In the genomic region with DNA sequence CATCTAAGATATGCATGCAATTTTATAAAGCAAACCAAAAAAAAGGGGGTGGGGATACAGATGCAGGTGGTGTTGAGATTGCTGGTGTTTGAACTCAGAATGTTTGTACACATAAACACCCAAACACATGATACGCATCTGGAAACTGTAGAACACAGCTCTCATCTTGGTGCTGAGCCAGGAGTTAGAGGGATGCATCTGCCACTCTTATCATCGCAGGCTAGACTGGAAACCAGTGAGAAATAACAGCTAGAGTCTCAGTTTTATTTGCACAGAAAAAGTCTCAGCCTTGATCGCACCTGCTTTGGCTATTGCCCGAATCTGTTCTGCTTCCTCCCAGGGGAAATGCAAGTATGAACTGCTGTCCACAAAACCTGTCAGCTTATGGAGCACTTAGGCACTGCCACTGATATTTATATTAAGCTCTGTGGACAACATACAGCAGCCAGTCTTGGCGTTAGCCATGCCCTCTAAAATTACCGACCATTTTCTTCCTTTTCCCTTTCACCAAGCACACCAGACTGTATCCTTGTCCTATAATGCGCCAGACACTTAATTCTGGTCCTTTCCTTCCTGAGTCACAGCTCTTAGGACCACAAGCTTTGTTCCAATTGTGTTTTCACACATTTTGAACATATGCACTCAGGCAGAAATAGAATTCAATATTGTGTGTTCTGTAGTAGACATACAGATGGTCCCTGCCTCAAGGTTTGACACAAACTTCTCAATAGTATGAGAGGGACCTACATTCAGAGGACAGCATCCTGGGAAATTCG, we compare ENCODE assay signal across 19 mouse cellular contexts.
A peak's percentile ranks its signal among the peaks of the same experiment; 100 is the strongest.
DNase-seq lines count a peak whose midpoint lies in the region; ATAC-seq lines count a peak whose summit lies in the region.
"Had no signal": no experiment of that assay in that cellular context is flagged by ENCODE, and none has a peak within 500 bp of the region (broad histone marks: within the 10 kb centered on the region; RNA-seq: fewer than 3 reads in every experiment).

No protein-coding gene starts in this region.

- no peaks in the 10 kb centered on the region for H3K27me3 ChIP-seq in heart, embryonic 16.5 days (ENCODE audit: control insufficient read depth, insufficient read depth, low read length)
- no peaks in the 10 kb centered on the region for H3K27me3 ChIP-seq in heart, embryonic 10.5 days (ENCODE audit: insufficient read depth, poor library complexity, severe bottlenecking)
- no peaks in the 10 kb centered on the region for H3K27me3 ChIP-seq in lung, embryonic 16.5 days (ENCODE audit: control insufficient read depth, insufficient read depth, low read depth, low read length)
- H3K27me3 ChIP-seq: embryonic facial prominence, embryonic 15.5 days; hindbrain, embryonic 12.5 days; intestine, embryonic 15.5 days; limb, embryonic 13.5 days; liver, embryonic 15.5 days had no signal

- no peaks in the 10 kb centered on the region for H3K9me3 ChIP-seq in heart, embryonic 16.5 days (replicated peaks; ENCODE audit: control insufficient read depth, low read length)
- no peaks in the 10 kb centered on the region for H3K9me3 ChIP-seq in heart, embryonic 10.5 days
- H3K9me3 ChIP-seq in lung, embryonic 16.5 days (ENCODE audit: control insufficient read depth, low read length), result no peaks in the 10 kb centered on the region
- H3K9me3 ChIP-seq: embryonic facial prominence, embryonic 15.5 days; G1E; hindbrain, embryonic 12.5 days; intestine, embryonic 15.5 days; limb, embryonic 13.5 days; liver, embryonic 15.5 days had no signal

- no peaks in the 10 kb centered on the region for H3K36me3 ChIP-seq in heart, embryonic 16.5 days (ENCODE audit: control insufficient read depth, insufficient read depth)
- no peaks in the 10 kb centered on the region; the same call in 1 of the 2 replicates for H3K36me3 ChIP-seq in heart, embryonic 10.5 days
- no peaks in the 10 kb centered on the region for H3K36me3 ChIP-seq in lung, embryonic 16.5 days (ENCODE audit: control insufficient read depth, insufficient read depth, low read length)
- H3K36me3 ChIP-seq: embryonic facial prominence, embryonic 15.5 days; hindbrain, embryonic 12.5 days; intestine, embryonic 15.5 days; limb, embryonic 13.5 days had no signal

- DNase-seq in cerebellum, postnatal 10 days, result peak; percentile 66 to 72
- DNase-seq in heart, embryonic 10.5 days (ENCODE audit: low spot score), result no peak
- no peak for DNase-seq in lung, postnatal 10 days
- DNase-seq in urinary bladder, postnatal 36 days (ENCODE audit: low spot score in 2 of 2), result no peak
- DNase-seq: adrenal gland, postnatal 25 days; heart, postnatal 10 days; kidney, adult 9 months; kidney, postnatal 36 days had no signal

- H3K4me1 ChIP-seq in heart, embryonic 16.5 days (ENCODE audit: control insufficient read depth, insufficient read depth, low read length), result peaks cover 6% of the 10 kb centered on the region; the same call in 1 of the 2 replicates
- peaks cover 5% of the 10 kb centered on the region for H3K4me1 ChIP-seq in heart, embryonic 10.5 days
- H3K4me1 ChIP-seq in lung, embryonic 16.5 days (replicated peaks; ENCODE audit: control insufficient read depth, insufficient read depth, low read length), result peaks cover 13% of the 10 kb centered on the region; the same call in 1 of the 2 replicates
- H3K4me1 ChIP-seq: embryonic facial prominence, embryonic 15.5 days; hindbrain, embryonic 12.5 days; intestine, embryonic 15.5 days; liver, embryonic 15.5 days had no signal

- H3K9ac ChIP-seq in heart, embryonic 16.5 days (ENCODE audit: low read length), result no peak overlapping the region
- H3K9ac ChIP-seq in lung, embryonic 16.5 days (ENCODE audit: low read length), result no peak overlapping the region
- H3K9ac ChIP-seq: embryonic facial prominence, embryonic 15.5 days; hindbrain, embryonic 12.5 days; intestine, embryonic 15.5 days; limb, embryonic 13.5 days; liver, embryonic 15.5 days had no signal

- H3K4me3 ChIP-seq in heart, embryonic 16.5 days (ENCODE audit: low read length), result no peak overlapping the region
- H3K4me3 ChIP-seq in heart, embryonic 10.5 days, result no peak overlapping the region
- H3K4me3 ChIP-seq in lung, embryonic 16.5 days (ENCODE audit: low read length), result no peak overlapping the region
- H3K4me3 ChIP-seq: embryonic facial prominence, embryonic 15.5 days; hindbrain, embryonic 12.5 days; intestine, embryonic 15.5 days; limb, embryonic 13.5 days; liver, embryonic 15.5 days had no signal

- 0 out of 2 replicates have a peak overlapping the region, but pooled peaks have one; percentile 27 for H3K27ac ChIP-seq in heart, embryonic 16.5 days (ENCODE audit: low read length)
- H3K27ac ChIP-seq in heart, embryonic 10.5 days, result no peak overlapping the region
- H3K27ac ChIP-seq in lung, embryonic 16.5 days (ENCODE audit: low read length), result peak overlapping the region; percentile 10; the same call in 1 of the 2 replicates
- H3K27ac ChIP-seq: embryonic facial prominence, embryonic 15.5 days; hindbrain, embryonic 12.5 days; intestine, embryonic 15.5 days; limb, embryonic 13.5 days; liver, embryonic 15.5 days; stomach, postnatal 0 days had no signal

- ATAC-seq in cerebellum, adult (ENCODE audit: insufficient number of reproducible peaks, low FRiP score, low TSS enrichment), result no peak
- no peak for ATAC-seq in heart, embryonic 16.5 days (replicated peaks; ENCODE audit: extremely low read depth, insufficient read depth, low FRiP score)
- ATAC-seq in lung, embryonic 16.5 days (ENCODE audit: low read depth), result no peak
- peak; percentile 82 for ATAC-seq in megakaryocyte-erythroid progenitor cell, adult 5-6 weeks (replicated peaks; ENCODE audit: low FRiP score, low TSS enrichment, poor library complexity, severe bottlenecking)
- ATAC-seq: intestine, embryonic 15.5 days had no signal

- no peak overlapping the region for H3K4me2 ChIP-seq in heart, embryonic 16.5 days (ENCODE audit: low read depth, low read length)
- no peak overlapping the region for H3K4me2 ChIP-seq in lung, embryonic 16.5 days (ENCODE audit: low read depth, low read length)
- H3K4me2 ChIP-seq: embryonic facial prominence, embryonic 15.5 days; hindbrain, embryonic 12.5 days; intestine, embryonic 15.5 days; limb, embryonic 13.5 days; liver, embryonic 15.5 days had no signal

- WGBS in heart, embryonic 16.5 days, result 65% methylated on average over 8 of the region's 8 CpGs
- WGBS in heart, embryonic 10.5 days, result 87% methylated on average over 8 of the region's 8 CpGs
- 64% methylated on average over 8 of the region's 8 CpGs for WGBS in lung, embryonic 16.5 days

Comparison
In these comparisons a context has a peak if more than half of its experiments do, and no peak if none do; other contexts are left out.
1. DNase-seq: peak in cerebellum, postnatal 10 days (2 of 2); none in heart, embryonic 10.5 days (single experiment), lung, postnatal 10 days (single experiment) and urinary bladder, postnatal 36 days (0 of 2).